Mouse (Mus musculus): ENCODE results near the gene Opn1sw.
"Not testable (repeated sequence)": the region's sequence is repeated elsewhere in the genome, so short reads cannot be mapped to it uniquely, and the experiment has no call there.

Opn1sw gene

GRCm38 (mm10) chr6:29396714-29397540, 8.7 kb upstream of the Opn1sw start:
- DNase-seq (ENCODE audit: low spot score) = no peak

- peak; percentile 81 for DNase-seq (ENCODE audit: low spot score)
Measured at GRCm38 (mm10) chr6:29395910-29396713, 7.8 kb upstream of the Opn1sw start, which contains the start of gene Ccdc136. TSS of gene Ccdc136 (plus strand) at chr6:29396309.

- no peak for DNase-seq (ENCODE audit: low spot score)
Measured at GRCm38 (mm10) chr6:29394286-29394685, 6.0 kb upstream of the Opn1sw start.

- DNase-seq (ENCODE audit: low spot score) = no peak
Measured at GRCm38 (mm10) chr6:29391802-29392201, 3.5 kb upstream of the Opn1sw start.

- DNase-seq (ENCODE audit: low spot score) = not testable (repeated sequence)
Measured at GRCm38 (mm10) chr6:29391241-29391640, 3.0 kb upstream of the Opn1sw start.

- not testable (repeated sequence) for DNase-seq (ENCODE audit: low spot score)
Measured at GRCm38 (mm10) chr6:29390500-29390899, 2.2 kb upstream of the Opn1sw start.

GRCm38 (mm10) chr6:29389425-29389824, 1.2 kb upstream of the Opn1sw start:
- no peak for DNase-seq (ENCODE audit: low spot score)

GRCm38 (mm10) chr6:29388606-29389080, 375 bp upstream of the Opn1sw start:
- peak; percentile 83 for DNase-seq (ENCODE audit: low spot score)

- no peak for DNase-seq (ENCODE audit: low spot score)
Measured at GRCm38 (mm10) chr6:29382442-29382841, 5.8 kb downstream of the Opn1sw start.

- DNase-seq (ENCODE audit: low spot score) = no peak
Measured at GRCm38 (mm10) chr6:29379954-29380353, 8.3 kb downstream of the Opn1sw start.

- DNase-seq (ENCODE audit: low spot score) = no peak
Measured at GRCm38 (mm10) chr6:29378678-29379077, 9.6 kb downstream of the Opn1sw start.

- no peak for DNase-seq (ENCODE audit: low spot score)
Measured at GRCm38 (mm10) chr6:29377386-29377785, 10.9 kb downstream of the Opn1sw start.

- no peak for DNase-seq (ENCODE audit: low spot score)
Measured at GRCm38 (mm10) chr6:29365277-29365676, 23.0 kb downstream of the Opn1sw start.

GRCm38 (mm10) chr6:29363129-29363515, 25.1 kb downstream of the Opn1sw start:
- DNase-seq (ENCODE audit: low spot score) = no peak

GRCm38 (mm10) chr6:29362246-29363128, 25.8 kb downstream of the Opn1sw start:
- no peak for DNase-seq (ENCODE audit: low spot score)

GRCm38 (mm10) chr6:29360211-29360610, 28.1 kb downstream of the Opn1sw start:
- DNase-seq (ENCODE audit: low spot score) = no peak

GRCm38 (mm10) chr6:29359386-29359785, 28.9 kb downstream of the Opn1sw start:
- no peak for DNase-seq (ENCODE audit: low spot score)

GRCm38 (mm10) chr6:29352816-29353215, 35.5 kb downstream of the Opn1sw start:
- DNase-seq (ENCODE audit: low spot score) = no peak

- DNase-seq (ENCODE audit: low spot score) = no peak
Measured at GRCm38 (mm10) chr6:29351613-29352012, 36.7 kb downstream of the Opn1sw start.

GRCm38 (mm10) chr6:29348371-29348724, 39.9 kb downstream of the Opn1sw start:
- DNase-seq (ENCODE audit: low spot score) = no peak

- DNase-seq (ENCODE audit: low spot score) = peak; percentile 99
Measured at GRCm38 (mm10) chr6:29347665-29348370, 40.5 kb downstream of the Opn1sw start, which contains the start of gene Calu. TSS of gene Calu (plus strand) at chr6:29348069.

Data from ovary, postnatal 36 days (tissue).